Mouse (Mus musculus): ENCODE measurements around the gene Opcml.

GRCm38 (mm10) chr9:27923495-27923894, 132.9 kb downstream of the Opcml start:
- TF ChIP-seq CTCF (IDR thresholded peaks at IDR 0.05; ENCODE audit: borderline replicate concordance, insufficient read depth, low read depth, low read length) (no peak), POLR2A (IDR thresholded peaks at IDR 0.05; ENCODE audit: borderline replicate concordance, insufficient read depth, low read length) (no peak)

All from cerebellum, adult 2 months (tissue).